Mouse (Mus musculus): Measurements from ENCODE around the gene Ccdc190.

GRCm38 (mm10) chr1:169897916-169898315 lies 30.5 kb upstream of the Ccdc190 start:
- TF ChIP-seq CTCF (conservative IDR thresholded peaks at IDR 0.05; ENCODE audit: low read length) (no peak), NANOG (IDR thresholded peaks at IDR 0.05; ENCODE audit: borderline replicate concordance, low read length) (no peak), POU5F1 (IDR thresholded peaks at IDR 0.05; ENCODE audit: borderline replicate concordance, low read length) (no peak)

Measured in E14TG2a.4 (cell line).